Mouse (Mus musculus): ENCODE results near the gene Phldb2. TPM values are rescaled to one million over a fixed set of nuclear protein-coding genes. Genes with fewer than 3 reads are reported as not detected.

Gene Phldb2
- total RNA-seq, 2 experiments from 2014 or later = 0.04 to 0.59 TPM

DNA sequence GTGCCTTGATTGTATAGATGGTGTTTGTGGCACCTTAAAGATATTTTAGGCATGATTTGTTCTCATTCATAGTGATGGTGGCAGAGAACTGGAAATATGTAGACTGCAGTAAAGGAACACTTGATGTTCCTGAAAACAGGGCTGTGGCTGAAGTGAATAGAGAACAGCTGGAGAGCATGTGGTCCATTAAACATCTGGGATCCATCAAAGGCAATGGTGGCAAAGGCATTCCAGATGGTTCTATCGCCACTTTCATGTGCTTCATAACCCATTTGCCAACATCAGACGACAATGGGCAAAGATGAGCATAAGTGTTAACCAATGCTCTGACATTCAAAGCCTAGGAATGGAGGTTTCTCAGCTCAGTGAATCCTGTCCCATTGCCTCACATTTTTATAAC lies 56.8 kb downstream of the Phldb2 start:
- no peak for ATAC-seq (ENCODE audit: poor library complexity, severe bottlenecking)

DNA sequence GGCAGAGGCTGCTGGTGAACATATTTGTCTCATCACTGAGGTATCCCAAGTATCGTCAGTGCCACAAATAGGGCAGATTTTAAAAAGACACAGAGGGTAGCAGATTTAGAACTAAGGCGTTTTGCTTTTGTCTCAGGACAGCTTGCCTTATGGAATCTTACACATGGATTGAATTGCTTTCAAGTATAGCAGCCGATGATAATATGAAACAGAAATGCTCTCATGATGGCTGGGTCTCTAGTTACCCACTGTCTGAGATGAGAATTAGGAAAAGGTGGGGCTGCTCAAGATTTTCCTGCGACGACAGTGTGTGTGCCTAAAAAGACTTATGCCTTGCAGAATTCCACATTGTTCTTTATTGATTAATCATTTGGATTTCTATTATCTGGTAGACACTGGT lies 58.4 kb downstream of the Phldb2 start:
- no peak for ATAC-seq (ENCODE audit: poor library complexity, severe bottlenecking)

DNA sequence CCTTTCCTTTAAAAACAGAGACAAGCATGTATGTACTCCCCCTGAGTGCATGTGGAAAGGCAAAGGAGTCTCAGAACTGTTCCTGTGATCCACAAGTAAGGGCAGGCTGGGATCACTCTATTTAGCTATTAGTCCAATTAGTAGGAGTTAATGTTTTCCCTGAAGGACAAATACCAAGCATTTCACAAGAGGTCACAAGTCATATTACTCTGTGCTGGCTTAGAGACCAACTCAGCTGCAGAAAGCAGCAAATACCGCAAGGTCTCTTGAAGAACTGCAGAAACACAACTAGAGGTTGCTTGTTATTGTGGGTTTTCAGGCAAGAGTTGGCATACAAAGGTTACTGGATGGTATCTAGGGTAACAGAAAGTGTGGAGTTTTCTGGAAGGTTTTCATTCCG lies 59.6 kb downstream of the Phldb2 start:
- ATAC-seq (ENCODE audit: poor library complexity, severe bottlenecking) = no peak

DNA sequence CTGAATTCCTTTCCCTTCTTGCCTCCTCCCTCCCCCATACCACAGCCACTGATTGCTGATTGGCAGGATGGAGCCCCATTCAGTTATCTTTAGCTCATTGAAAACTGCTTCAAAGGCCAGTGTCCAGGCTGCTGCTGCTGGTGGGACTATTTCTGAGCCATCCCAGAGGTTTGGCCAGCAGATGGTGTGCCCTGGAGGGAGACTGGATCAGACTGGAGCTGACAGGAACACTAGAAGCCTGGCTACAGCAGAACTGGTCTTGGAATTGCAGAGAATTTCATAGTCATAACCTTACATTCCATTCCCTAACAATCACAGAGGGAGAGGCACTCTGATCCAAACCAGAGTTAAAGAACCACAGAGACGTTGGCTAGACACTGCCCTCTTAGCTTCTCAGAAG lies 60.5 kb downstream of the Phldb2 start:
- ATAC-seq (ENCODE audit: poor library complexity, severe bottlenecking) = no peak

DNA sequence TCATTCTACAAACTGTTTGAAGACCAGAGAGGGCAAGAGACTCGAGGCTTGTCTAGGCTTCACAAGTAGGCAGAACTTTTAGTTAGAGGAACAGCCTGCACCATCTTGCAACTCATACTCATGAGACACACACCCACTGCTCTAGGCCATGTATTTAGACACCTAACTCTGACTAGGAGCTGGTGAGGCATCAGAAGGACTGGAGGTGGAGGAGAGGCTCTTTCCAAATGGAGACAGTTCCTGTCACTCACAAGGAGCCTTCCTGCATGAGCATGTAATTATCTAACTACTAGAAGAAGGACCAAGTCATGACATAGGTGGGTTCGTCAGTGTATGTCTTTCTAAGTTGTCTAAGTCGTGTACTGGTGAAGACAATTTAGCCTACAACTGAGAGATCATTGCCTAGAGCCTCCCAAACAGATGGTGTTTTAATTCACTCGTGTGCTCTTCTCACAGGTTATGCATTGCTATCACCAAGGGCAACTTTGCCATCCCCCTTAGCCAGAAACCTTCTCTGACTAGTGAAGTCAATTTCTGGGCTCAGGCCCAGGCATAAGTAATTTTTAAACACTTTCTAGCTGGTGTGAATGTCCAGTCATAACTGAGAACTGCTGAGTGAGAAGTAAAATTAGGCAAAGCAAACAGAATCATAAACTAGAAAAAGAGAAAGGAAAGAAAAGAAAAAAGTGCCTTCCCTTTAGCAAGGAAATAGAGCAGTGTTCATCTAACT lies 62.8 kb downstream of the Phldb2 start:
- no peak for ATAC-seq (ENCODE audit: poor library complexity, severe bottlenecking)

DNA sequence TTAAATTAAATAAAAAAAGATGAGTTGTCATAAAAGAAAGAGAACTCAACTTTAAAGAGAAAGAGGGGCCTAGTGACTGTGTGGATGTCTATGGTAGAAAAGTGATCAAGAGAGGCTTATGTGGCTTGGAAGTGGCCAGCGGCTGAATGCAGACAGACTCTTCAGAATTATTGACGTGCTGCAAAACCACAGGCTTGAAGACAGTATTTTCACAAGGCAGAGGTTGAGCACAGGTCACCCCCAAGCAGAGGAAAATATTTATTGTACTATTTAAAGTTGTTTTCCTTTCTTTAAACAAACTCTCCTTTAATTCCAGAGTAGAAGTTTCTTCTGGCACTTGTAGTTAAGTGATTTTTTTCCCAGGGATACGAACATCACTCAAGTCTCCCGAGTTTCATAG lies 63.8 kb downstream of the Phldb2 start:
- no peak for ATAC-seq (ENCODE audit: poor library complexity, severe bottlenecking)

DNA sequence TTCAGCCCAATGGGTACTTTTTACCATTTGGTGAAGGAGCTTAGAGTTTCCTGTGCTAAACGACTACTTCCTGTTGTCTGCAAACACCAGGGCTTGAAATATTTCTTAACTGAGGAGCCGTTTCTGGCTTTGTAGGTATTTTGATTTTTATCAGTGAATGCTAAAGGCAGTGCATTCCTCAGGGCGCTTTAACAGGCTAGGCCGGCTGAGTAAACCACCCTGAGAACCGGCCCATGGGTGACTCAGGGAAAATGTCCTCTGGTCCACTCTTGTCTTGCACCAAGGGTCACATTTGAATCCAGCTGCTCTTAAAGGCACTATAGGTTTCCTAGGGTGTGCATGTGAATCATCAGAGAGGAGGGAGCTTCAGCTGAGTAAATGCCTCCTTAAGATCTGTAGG lies 66.8 kb downstream of the Phldb2 start:
- ATAC-seq (ENCODE audit: poor library complexity, severe bottlenecking) = no peak; the same call in 1 of the 2 replicates

- no peak for ATAC-seq (ENCODE audit: poor library complexity, severe bottlenecking)
Observed at GRCm38 (mm10) chr16:45884194-45884593, 69.2 kb downstream of the Phldb2 start.

GRCm38 (mm10) chr16:45881177-45881832 lies 72.1 kb downstream of the Phldb2 start:
- no peak for ATAC-seq (ENCODE audit: poor library complexity, severe bottlenecking)

GRCm38 (mm10) chr16:45880101-45880751 lies 73.2 kb downstream of the Phldb2 start:
- ATAC-seq (ENCODE audit: poor library complexity, severe bottlenecking) = no peak

GRCm38 (mm10) chr16:45877739-45878138 lies 75.7 kb downstream of the Phldb2 start:
- no peak for ATAC-seq (ENCODE audit: poor library complexity, severe bottlenecking)

DNA sequence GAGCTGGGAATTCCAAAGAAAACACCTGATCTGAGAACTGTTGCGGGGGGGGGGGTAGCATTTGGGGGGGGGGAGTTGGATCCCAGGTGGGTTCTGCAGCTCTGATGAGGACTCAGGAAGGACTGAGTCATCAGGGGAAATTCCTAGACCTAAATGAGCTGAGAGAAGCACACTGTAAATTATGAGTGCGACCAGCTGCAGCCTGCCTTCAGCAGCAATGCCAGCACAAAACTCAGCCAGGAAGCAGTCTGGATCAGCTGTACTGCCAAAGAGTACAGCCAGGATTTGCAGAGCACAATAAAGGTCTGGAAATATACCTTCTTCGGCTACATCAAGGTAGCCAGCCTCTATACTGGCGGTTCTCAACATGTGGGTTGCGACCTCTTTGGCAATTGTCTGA lies 76.2 kb downstream of the Phldb2 start:
- no peak for ATAC-seq (ENCODE audit: poor library complexity, severe bottlenecking)

GRCm38 (mm10) chr16:45873397-45873796 lies 80.0 kb downstream of the Phldb2 start:
- no peak for ATAC-seq (ENCODE audit: poor library complexity, severe bottlenecking)

DNA sequence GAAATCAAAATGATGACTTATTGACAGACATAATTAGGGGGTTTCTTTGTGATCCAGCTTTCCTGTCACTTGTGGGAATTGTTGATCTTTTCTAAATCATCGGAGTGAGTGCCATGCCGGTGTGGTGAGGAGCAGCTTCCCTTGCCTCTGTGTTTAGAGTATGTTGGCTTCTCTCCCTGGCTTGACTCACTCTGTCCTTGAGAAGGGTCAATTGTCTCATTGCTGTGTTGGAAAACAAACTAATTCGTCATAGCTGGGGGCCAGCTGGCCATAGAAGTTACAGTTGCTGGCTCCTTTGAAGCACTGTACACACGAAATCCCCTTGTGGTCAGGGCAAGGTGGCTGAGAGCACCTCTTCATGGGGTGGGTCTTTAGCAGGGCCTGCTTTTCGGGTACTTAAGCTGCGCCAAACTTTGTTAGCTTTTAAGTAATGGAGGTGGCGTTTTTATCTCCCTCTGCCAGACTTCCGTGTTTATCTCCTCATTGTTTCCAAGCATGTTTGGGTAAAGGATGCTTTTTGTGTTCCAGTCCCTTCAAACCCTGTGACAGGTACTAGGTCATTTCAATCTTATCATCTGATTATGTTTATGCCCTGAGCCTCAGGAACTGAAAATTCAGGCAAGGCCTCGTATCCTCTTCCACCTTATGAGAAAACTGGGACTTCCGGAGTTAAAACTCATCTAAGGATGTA lies 82.0 kb downstream of the Phldb2 start:
- no peak for ATAC-seq (ENCODE audit: poor library complexity, severe bottlenecking)

DNA sequence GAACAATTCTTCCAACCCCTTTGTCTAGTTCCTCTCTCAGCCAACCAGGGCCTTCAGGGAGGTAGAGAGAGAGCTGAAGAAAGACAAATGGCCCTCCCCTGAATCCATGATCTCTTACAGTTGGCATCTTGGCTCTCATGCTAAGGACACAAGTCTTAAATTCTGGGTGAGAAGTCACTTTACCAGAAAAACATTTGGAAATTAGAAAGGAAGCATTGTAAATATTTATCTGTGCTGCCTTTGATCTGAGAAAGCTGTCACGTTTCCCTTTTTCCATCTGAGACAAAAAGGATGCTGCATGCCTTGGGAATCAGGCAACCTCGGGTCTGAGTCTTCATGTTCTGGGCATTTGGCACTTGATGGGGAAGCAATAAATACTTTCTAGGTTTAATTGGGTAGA lies 82.7 kb downstream of the Phldb2 start:
- no peak for ATAC-seq (ENCODE audit: poor library complexity, severe bottlenecking)

- ATAC-seq (ENCODE audit: poor library complexity, severe bottlenecking) = no peak
Observed at GRCm38 (mm10) chr16:45869044-45869443, 84.4 kb downstream of the Phldb2 start.

GRCm38 (mm10) chr16:45857277-45857863 lies 96.0 kb downstream of the Phldb2 start:
- ATAC-seq (ENCODE audit: poor library complexity, severe bottlenecking) = no peak

DNA sequence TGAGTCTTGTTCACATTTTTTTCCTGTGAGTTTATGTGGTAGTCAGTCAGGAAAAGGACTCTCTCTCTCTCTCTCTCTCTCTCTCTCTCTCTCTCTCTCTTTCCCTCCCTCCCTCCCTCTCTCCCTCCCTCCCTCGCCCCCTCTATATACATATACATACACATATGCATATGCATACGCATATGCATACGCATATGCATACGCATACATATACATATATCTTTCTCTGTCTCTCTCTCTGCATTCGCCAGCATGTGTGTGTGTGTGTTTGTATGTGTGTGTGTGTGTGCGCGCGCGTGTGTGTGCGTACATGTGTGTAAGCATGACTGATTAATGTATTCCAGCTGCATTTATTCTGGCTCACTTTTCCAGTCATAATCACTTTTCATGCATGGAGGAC lies 98.9 kb downstream of the Phldb2 start:
- ATAC-seq (ENCODE audit: poor library complexity, severe bottlenecking) = no peak

- ATAC-seq (ENCODE audit: poor library complexity, severe bottlenecking) = no peak
Observed at GRCm38 (mm10) chr16:45849045-45849444, 104.4 kb downstream of the Phldb2 start.

DNA sequence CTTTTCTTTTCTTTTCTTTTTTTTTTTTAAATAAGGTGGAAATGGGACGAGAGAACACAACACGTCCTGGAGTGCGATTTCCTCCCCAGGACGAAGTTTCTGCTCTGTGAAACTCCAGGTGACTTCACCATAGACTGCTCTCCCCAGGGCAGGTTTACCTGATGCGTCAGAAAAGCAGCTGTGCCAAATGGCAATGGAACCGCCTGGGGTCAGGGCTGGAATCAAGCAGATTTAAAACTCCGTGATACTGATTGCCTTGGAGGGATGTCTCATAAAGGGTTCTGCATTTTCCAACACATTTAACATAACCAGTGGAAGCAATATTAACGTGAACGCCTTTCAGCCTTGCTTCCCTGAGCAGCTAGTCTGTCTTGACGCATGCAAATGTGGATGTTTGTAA lies 108.5 kb downstream of the Phldb2 start:
- ATAC-seq (ENCODE audit: poor library complexity, severe bottlenecking) = no peak
